ENCODE assay signal across 21 mouse cellular contexts in genomic region chr1:24511536-24511935, GRCm38 (mm10).
DNase-seq lines count a peak whose midpoint lies in the region; ATAC-seq and TF ChIP-seq lines count a peak whose summit lies in the region.
"Had no signal": no experiment of that assay in that cellular context is flagged by ENCODE, and none has a peak within 500 bp of the region (broad histone marks: within the 10 kb centered on the region; RNA-seq: fewer than 3 reads in every experiment).

No protein-coding gene starts in this region.

- no peaks in the 10 kb centered on the region for H3K4me1 ChIP-seq in limb, embryonic 13.5 days
- H3K4me1 ChIP-seq in limb, embryonic 10.5 days, result no peaks in the 10 kb centered on the region
- H3K4me1 ChIP-seq: embryonic facial prominence, embryonic 13.5 days; heart, embryonic 15.5 days; hindbrain, embryonic 10.5 days; intestine, embryonic 15.5 days had no signal

- no peaks in the 10 kb centered on the region for H3K9me3 ChIP-seq in limb, embryonic 13.5 days
- H3K9me3 ChIP-seq in limb, embryonic 10.5 days (replicated peaks), result no peaks in the 10 kb centered on the region
- H3K9me3 ChIP-seq: embryonic facial prominence, embryonic 13.5 days; heart, embryonic 15.5 days; hindbrain, embryonic 10.5 days; intestine, embryonic 15.5 days had no signal

- no peak overlapping the region for H3K4me3 ChIP-seq in limb, embryonic 13.5 days
- H3K4me3 ChIP-seq in limb, embryonic 10.5 days, result no peak overlapping the region
- H3K4me3 ChIP-seq in layer of hippocampus, adult 2 months, result no peak overlapping the region
- H3K4me3 ChIP-seq: embryonic facial prominence, embryonic 13.5 days; heart, adult 2 months; heart, embryonic 15.5 days; hindbrain, embryonic 10.5 days; intestine, embryonic 15.5 days had no signal

- WGBS in limb, embryonic 13.5 days, result 70% methylated on average over 6 of the region's 6 CpGs
- 77% methylated on average over 6 of the region's 6 CpGs for WGBS in limb, embryonic 10.5 days

- H3K27ac ChIP-seq in limb, embryonic 13.5 days, result no peak overlapping the region
- no peak overlapping the region for H3K27ac ChIP-seq in limb, embryonic 10.5 days
- H3K27ac ChIP-seq in layer of hippocampus, adult 2 months, result no peak overlapping the region
- H3K27ac ChIP-seq: embryonic facial prominence, embryonic 13.5 days; heart, adult 2 months; heart, embryonic 15.5 days; hindbrain, embryonic 10.5 days; hindbrain, embryonic 14.5 days; intestine, embryonic 15.5 days had no signal

- DNase-seq in limb, embryonic 10.5 days (ENCODE audit: low spot score), result no peak
- peak; percentile 0 for DNase-seq in embryo, embryonic 11.5 days (ENCODE audit: low read depth, low spot score)
- peak; percentile 14 for DNase-seq in forelimb bud, embryonic 11.5 days (ENCODE audit: low read depth, low spot score)
- DNase-seq in lung, postnatal 14 days, result no peak
- no peak for DNase-seq in frontal cortex, postnatal 14 days (ENCODE audit: low spot score in 2 of 2)
- DNase-seq in layer of hippocampus, adult 2 months (ENCODE audit: low spot score in 2 of 2), result no peak
- DNase-seq: adrenal gland, adult 8-10 months; cerebellum, adult 18-20 months; cerebellum, adult 9-11 months; gastrocnemius, postnatal 10 days; heart, adult 2 months; heart, postnatal 14 days; kidney, adult 18-20 months had no signal

- ATAC-seq in limb, embryonic 13.5 days (ENCODE audit: low FRiP score, low read depth), result peak; percentile 36; the same call in 1 of the 2 replicates
- ATAC-seq: forebrain, embryonic 14.5 days; intestine, embryonic 15.5 days had no signal

- no peak overlapping the region for H3K4me2 ChIP-seq in limb, embryonic 13.5 days (replicated peaks)
- H3K4me2 ChIP-seq: embryonic facial prominence, embryonic 13.5 days; heart, embryonic 11.5 days; heart, embryonic 15.5 days; hindbrain, embryonic 14.5 days; intestine, embryonic 15.5 days had no signal

- H3K36me3 ChIP-seq in limb, embryonic 13.5 days, result no peaks in the 10 kb centered on the region
- no peaks in the 10 kb centered on the region for H3K36me3 ChIP-seq in limb, embryonic 10.5 days
- H3K36me3 ChIP-seq: embryonic facial prominence, embryonic 13.5 days; heart, embryonic 15.5 days; hindbrain, embryonic 10.5 days; intestine, embryonic 15.5 days had no signal

- no peak for TF ChIP-seq CTCF in layer of hippocampus, adult 2 months (conservative IDR thresholded peaks at IDR 0.05)

- no peak overlapping the region for H3K9ac ChIP-seq in limb, embryonic 13.5 days
- H3K9ac ChIP-seq: embryonic facial prominence, embryonic 13.5 days; heart, embryonic 15.5 days; hindbrain, embryonic 14.5 days; intestine, embryonic 15.5 days had no signal

- H3K27me3 ChIP-seq in limb, embryonic 13.5 days, result no peaks in the 10 kb centered on the region
- no peaks in the 10 kb centered on the region for H3K27me3 ChIP-seq in limb, embryonic 10.5 days (ENCODE audit: low read depth, poor library complexity, severe bottlenecking)
- H3K27me3 ChIP-seq: embryonic facial prominence, embryonic 13.5 days; heart, embryonic 15.5 days; intestine, embryonic 15.5 days had no signal

Comparison
In these comparisons a context has a peak if more than half of its experiments do, and no peak if none do; other contexts are left out.
1. DNase-seq: peak in embryo, embryonic 11.5 days (single experiment) and forelimb bud, embryonic 11.5 days (single experiment); none in limb, embryonic 10.5 days (single experiment), lung, postnatal 14 days (single experiment), frontal cortex, postnatal 14 days (0 of 2) and layer of hippocampus, adult 2 months (0 of 2).